Mouse (Mus musculus): ENCODE results near the gene Far1. TPM values are rescaled to one million over a fixed set of nuclear protein-coding genes. Genes with fewer than 3 reads are reported as not detected.
A peak's percentile ranks its signal among the peaks of the same experiment; 100 is the strongest.

Far1 gene
- 100 to 1,000 TPM; 100 to 145 (median 113) TPM for total RNA-seq (2022)

GRCm38 (mm10) chr7:113513286-113513962, at the start of gene Far1:
Far1 (plus strand) TSS chr7:113513834.
- peak; percentile 98 to 99 for DNase-seq (ENCODE audit: low spot score in 2 of 2)

DNA sequence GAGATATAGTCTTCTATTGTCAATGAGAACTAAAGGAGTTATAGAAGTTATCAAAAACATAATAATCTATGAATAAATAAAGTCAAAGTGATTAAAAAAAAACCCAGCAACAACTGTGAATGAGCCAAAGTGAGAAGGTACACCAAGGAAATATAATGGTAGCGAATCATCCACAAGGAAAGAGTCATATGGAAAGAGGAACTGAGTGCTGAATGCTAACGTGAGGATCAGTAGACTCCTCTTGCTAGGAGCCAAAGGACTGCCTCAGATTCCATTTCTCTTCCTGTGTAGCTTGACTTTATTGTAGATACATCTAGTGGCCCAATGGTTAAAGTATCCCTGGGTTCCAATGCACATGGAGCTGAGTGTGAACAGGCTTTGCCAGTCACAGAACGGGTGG, 45.3 kb upstream of the Far1 start:
- DNase-seq (ENCODE audit: low spot score in 2 of 2) = no peak

DNA sequence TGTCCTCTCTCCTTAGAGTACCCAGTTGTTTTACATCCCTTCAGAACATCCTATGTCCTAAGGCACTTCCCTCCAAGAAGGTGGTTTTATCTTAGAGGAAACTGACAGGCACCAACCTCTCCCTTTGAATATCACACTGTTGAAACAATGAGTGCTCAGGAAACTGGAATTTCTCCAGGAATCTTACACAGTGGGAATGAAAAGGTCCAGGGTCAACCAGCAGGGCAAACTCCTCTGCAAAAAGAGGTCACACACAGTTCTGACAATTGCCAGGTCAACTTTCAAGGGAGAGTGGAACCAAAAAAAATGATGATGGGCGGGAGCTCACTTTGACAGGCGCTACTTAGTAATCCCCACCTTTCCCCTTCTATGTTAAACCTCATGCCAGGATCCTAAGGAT, 43.0 kb upstream of the Far1 start:
- no peak for DNase-seq (ENCODE audit: low spot score in 2 of 2)

- DNase-seq (ENCODE audit: low spot score in 2 of 2) = no peak
Observed at GRCm38 (mm10) chr7:113471653-113472052, 42.0 kb upstream of the Far1 start.

DNA sequence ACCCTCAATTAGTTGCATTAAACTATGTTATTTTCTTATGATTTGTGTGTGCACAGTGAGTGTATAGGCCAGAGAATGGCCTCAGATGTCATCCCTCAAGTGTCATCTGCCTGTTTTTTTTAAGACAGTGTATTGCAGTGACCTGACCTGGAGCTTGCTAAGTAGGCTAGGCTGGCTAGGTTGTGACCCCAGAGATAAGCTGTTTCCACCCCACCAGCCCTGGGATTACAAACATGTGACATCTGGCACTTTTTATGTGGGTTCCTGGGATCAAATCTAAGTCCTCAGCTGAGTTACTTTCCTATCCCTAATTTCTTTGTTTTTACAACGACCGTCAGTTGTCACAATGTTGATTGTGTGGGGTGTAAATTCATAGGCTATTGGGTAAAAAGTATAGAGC, 17.8 kb upstream of the Far1 start:
- no peak for DNase-seq (ENCODE audit: low spot score in 2 of 2)

- DNase-seq (ENCODE audit: low spot score in 2 of 2) = no peak
Observed at GRCm38 (mm10) chr7:113498413-113498812, 15.2 kb upstream of the Far1 start.

GRCm38 (mm10) chr7:113499821-113500220, 13.8 kb upstream of the Far1 start:
- DNase-seq (ENCODE audit: low spot score in 2 of 2) = no peak

DNA sequence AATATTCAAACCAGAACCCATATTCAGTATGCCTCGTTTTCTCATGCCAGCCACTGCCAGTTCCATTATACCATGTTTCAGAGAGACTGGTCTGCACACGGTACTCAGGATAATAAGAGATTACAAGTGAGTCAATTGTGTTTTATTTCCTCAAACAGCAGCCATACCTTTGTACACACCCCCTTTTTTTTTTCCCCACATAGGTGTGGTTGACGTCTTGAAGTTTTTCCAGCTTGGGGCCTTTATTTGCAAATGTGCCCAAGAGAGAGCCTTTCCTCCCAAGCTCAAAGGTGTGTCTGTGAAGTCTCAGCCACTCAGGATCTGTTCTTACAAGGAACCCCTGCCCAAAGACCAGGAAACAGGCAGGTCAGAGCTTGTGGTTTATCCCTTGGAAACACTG, 11.2 kb upstream of the Far1 start:
- no peak for DNase-seq (ENCODE audit: low spot score in 2 of 2)

DNA sequence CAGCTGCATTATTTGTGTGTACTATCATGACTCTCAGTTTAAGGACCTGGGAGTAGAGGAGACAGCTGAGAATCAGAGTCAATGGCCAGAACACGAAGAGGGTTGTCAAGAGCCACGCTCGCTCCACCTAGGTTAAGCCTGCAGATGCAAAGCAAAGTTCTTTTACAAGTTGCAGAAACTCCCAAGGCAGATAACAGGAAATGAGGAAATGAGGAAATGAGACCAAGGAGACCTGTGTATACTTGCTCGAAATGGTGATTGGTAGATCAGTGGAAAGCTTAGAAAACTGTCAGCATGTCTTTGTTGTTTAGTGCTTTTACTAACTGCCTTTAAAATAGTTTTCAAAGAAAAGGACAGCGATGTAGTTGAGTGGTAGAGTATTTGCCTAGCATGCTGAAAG, 8.6 kb upstream of the Far1 start:
- DNase-seq (ENCODE audit: low spot score in 2 of 2) = no peak

DNA sequence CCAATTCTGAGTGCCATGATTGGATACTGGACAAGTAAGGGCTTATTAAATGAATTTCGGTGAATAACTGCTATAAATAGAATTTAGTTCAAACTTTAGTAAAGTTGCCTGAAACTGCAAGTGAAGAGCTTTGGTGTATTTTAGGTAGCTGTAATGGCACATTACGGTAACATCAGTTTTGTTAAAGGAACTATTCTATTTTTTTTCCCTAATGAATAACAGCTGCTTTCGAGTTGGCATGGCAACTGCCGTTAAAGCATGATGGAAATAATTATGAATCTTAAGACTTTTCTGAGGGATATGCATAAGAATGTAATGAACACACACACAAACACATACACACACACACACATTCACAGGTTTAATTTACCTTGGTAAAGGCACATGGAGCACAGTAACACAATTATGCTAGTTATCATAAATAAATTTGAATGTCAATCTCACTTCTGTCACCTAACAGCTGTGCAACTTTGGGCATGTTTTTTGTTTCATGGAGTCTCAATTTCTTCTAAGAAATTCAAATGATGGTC, 8.1 kb upstream of the Far1 start:
- no peak for DNase-seq (ENCODE audit: low spot score in 2 of 2)

DNA sequence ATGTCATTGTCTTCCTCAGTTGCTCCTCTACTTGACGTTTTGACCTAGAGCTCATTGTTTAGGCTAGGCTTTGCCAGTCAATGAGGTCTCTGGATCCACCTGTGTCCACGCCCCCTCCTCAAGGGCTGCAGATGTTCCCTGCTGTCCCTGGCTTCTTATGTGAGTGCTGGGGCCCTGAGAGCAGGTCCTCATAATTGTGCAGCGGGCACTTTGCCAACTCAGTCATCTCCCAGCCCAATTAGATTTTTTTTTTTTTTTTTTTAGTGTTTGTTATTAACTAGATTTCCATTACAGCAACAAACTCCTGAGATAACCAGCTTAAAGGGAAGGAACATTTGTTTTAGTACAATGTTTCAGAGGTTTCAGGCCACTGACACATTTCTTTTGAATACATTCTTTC, 5.8 kb upstream of the Far1 start:
- DNase-seq (ENCODE audit: low spot score in 2 of 2) = no peak

DNA sequence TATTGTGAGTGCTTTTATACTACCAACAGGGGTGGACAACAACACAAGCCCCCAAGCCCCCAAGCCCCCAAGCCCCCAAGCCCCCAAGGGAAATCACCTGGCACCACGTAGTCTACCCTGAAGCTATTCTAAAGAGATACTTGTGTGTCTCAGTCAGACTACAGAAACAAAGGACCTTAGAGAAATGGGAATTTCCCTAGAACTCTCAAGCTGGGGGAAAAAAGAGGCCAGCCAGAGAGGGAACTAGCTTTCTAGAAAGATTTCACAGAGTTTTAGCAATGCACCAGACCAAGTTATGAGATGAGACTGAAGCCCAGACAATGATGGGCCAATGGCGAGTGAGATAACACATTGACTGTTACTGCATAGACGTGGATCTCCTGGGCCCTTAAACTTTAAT, 2.2 kb upstream of the Far1 start:
- no peak for DNase-seq (ENCODE audit: low spot score in 2 of 2)

DNA sequence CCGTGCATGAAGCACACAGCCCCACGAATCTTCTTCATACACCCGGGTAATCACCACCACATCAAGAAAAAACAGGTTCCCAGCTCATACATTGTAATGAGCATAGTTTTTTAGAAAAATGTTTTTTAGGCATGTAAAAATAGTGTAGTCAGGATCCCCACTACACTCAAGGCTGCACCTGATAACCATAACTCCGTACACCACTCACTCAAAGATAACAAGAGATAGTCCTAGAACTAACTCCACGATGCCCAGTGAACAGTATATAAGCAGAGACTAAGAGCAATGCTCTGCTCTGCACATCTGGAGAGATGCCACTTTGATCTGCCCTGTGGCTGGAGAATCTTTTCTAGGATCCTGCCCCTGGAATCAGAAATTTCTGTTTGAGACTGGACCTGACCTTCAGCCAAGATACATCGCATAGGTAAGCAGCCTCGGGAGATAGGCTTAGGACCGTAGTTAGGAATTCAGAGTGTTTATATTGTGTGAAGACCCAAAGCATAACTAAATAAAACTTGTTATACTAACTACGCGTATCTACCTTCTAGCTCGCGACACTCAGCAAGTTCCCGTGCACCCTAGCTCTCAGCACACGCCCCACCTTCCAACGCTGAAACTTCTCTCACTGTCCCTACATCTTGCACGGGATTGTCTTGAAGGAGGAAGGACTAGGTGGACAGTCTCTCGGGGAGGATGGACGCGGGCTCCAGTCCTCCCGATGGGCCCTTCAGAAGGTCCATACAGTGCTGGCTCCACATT, 928 bp upstream of the Far1 start:
- DNase-seq (ENCODE audit: low spot score in 2 of 2) = no peak

DNA sequence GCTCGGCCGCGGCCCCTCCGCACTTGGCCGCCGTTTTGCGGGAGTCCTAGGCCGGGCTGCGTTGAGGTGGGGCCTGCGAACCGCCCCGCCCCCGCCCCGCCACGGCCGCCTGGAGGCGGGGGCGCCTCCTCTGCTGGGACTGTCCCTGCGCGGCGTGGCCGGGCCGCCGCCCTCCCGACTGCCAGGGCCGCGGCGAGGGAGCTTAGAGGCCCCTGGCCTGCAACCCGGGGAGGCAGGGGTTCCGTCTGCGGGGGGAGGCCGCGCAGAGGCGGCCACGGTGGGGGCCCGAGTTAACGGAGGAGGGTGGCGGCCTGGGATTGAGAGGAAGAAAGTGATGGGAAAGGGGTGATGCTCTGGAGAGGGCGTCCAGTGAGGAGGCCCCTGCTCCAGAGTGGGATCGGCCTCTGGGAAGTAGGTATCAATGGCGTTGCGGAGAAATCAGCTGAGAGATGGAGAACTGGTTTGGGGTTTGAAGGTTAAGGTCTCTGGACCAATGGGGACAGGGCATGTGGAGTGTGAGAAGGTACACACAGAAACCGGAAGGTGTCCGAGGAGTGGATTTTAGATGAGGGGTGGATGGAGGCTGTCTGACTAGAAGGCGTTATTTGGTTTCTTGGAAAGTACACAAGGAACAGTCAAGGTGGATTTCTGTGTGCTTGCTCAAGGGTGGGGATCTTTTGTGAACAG, 472 bp downstream of the Far1 start:
- peak; percentile 14 to 25 for DNase-seq (ENCODE audit: low spot score in 2 of 2)

- no peak for DNase-seq (ENCODE audit: low spot score in 2 of 2)
Observed at GRCm38 (mm10) chr7:113515831-113516230, 2.2 kb downstream of the Far1 start.

GRCm38 (mm10) chr7:113518419-113518818, 4.8 kb downstream of the Far1 start:
- no peak for DNase-seq (ENCODE audit: low spot score in 2 of 2)

DNA sequence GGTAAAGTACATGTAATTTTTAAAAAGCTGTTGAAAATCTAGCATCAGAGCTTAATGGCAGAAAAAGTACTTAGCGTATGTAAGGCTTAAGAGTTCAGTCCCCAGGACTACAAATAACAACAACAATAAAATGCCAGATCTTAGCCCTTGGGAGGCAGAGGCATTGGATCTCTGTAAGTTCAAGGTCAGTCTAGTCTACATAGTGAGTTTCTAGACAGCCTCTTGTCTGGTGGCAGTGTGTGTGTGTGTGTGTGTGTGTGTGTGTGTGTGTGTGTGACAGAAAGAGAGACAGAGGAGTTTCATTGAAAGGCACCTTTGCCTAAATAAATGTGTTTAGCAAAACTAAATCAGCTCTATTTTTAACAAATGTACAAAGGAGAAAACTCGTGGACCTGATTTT, 5.3 kb downstream of the Far1 start:
- no peak for DNase-seq (ENCODE audit: low spot score in 2 of 2)

DNA sequence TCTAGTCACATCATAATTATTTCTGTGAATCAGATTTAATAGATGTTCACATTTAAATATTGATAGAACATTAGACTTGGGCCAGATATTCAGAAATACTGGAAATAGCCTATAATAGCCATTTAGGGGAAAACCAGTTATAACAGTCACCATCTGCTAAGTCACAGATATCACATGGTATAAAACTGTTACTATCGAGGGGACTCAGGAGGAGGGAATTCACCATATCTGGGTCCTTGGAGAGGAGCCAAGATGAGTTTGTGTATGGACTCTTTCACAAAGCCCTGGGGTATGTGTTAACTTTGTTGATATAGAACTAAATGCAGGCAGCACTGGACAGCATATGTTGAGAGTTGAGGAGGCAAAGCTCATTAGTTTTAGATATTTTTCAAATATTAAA, 29.5 kb downstream of the Far1 start:
- DNase-seq (ENCODE audit: low spot score in 2 of 2) = no peak

DNA sequence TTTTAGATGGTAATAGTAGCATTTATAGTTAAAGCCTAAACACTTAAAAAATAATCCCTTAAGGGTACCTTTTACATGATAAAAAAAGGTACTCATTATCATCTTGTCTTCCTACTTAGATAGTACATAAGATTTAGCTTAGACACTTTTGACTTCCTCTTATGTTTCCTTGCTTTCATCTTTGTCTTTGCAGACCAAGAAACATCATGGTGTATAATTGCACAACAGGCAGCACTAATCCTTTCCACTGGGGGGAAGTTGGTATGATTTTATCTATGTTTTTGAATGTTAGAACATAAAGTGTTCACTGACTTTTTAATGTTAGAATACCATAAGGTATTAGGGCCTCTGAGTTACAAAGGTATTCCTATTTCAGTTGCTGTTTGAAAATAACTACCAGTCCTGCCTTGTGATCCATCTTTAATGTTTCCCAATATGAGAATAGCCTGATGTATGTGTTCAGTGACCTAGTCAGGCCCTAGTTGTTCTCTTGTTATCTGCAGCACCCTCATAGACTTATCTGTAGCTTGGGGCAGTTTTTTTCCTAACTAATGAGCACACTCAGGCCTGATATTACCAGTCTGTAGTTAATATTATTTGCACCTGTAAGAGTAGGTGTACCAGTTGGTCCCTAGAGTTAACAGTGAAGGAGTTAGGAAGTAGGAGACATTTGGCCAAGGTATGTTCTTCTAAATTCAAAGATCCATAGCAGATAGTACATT, 38.3 kb downstream of the Far1 start:
- DNase-seq (ENCODE audit: low spot score in 2 of 2) = no peak

GRCm38 (mm10) chr7:113552508-113552907, 38.9 kb downstream of the Far1 start:
- DNase-seq (ENCODE audit: low spot score in 2 of 2) = no peak

DNA sequence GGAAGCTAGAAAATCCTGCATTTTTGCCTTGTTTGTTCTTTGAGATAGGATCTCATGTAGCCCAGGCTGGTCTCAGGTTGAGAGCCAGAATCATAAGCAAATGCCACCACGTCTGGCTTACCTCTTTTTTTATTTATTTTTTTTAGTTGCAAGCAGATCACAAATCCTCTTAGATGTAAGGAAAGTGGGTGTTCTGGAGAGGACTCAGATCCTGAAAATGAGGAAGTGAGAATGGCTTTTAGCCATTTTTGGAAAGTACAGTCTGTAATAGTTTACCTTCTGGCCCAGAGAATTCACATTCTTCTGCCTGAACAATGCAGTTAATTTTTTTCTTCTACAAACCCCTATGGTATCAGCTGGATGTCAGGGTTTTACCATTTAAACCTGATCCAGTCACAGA, 42.5 kb downstream of the Far1 start:
- DNase-seq (ENCODE audit: low spot score in 2 of 2) = no peak

DNA sequence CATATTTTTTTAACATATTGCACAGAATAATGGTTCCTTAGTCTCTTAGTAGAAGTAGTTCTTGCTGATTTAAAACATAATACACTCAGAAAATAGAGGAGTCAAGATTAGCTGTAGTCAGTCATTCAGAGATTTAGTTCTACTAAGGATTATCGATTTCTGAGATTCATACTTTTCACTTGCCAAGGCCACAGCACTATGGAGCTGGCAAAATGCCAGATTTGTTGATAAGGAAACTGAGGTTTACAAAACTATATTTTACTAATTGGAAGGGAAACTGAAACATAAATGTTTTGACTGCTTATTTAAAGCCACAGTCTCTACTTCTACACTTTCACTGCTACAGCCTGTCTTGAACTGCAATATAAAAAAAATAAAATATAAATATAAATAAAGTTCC, 53.3 kb downstream of the Far1 start:
- no peak for DNase-seq (ENCODE audit: low spot score in 2 of 2)
